Mouse (Mus musculus) cerebellum, postnatal 14 days (tissue): ENCODE results near the gene Lag3.

Experiments used
- DNase-seq, 2 experiments: peaks; one replicate each; pipeline ENCODE4 v3.0.0; 2021; ENCODE audit warnings: mixed read lengths in 2 of 2

Lag3 gene

GRCm38 (mm10) chr6:124911533-124912218, at the start of gene Lag3:
Gene Lag3, minus strand, starts transcription at chr6:124911705.
- peak in 1 of 2 experiments; percentile 7 for DNase-seq

- DNase-seq: no peak
These were observed 49.5 kb upstream of the Lag3 start for GRCm38 (mm10) chr6:124961021-124961420.

GRCm38 (mm10) chr6:124959960-124960359, 48.5 kb upstream of the Lag3 start:
- DNase-seq: no peak

- no peak for DNase-seq
These were observed 46.6 kb upstream of the Lag3 start for GRCm38 (mm10) chr6:124958127-124958526.

- no peak for DNase-seq
These were observed 43.7 kb upstream of the Lag3 start for GRCm38 (mm10) chr6:124955212-124955611.

- no peak for DNase-seq
These were observed 42.6 kb upstream of the Lag3 start for GRCm38 (mm10) chr6:124953991-124954715.

- DNase-seq: peak; percentile 67 to 68
These were observed 32.0 kb upstream of the Lag3 start for GRCm38 (mm10) chr6:124943526-124943925.

- DNase-seq: no peak
These were observed 30.2 kb upstream of the Lag3 start for GRCm38 (mm10) chr6:124941679-124942078.

- DNase-seq: no peak
These were observed 27.0 kb upstream of the Lag3 start for GRCm38 (mm10) chr6:124938554-124938953.

- no peak for DNase-seq
These were observed 26.0 kb upstream of the Lag3 start for GRCm38 (mm10) chr6:124937493-124937892.

GRCm38 (mm10) chr6:124936681-124937080, 25.2 kb upstream of the Lag3 start:
- peak in 1 of 2 experiments; percentile 30 for DNase-seq

GRCm38 (mm10) chr6:124934670-124935069, 23.2 kb upstream of the Lag3 start:
- no peak for DNase-seq

GRCm38 (mm10) chr6:124933127-124933526, 21.6 kb upstream of the Lag3 start:
- DNase-seq: no peak

- DNase-seq: peak; percentile 68 to 70
These were observed 20.8 kb upstream of the Lag3 start for GRCm38 (mm10) chr6:124932314-124932695.

GRCm38 (mm10) chr6:124931525-124932313, 20.2 kb upstream of the Lag3 start:
- peak; percentile 61 to 67 for DNase-seq

- DNase-seq: peak; percentile 100
These were observed 19.4 kb upstream of the Lag3 start, which contains the start of gene Mlf2 for GRCm38 (mm10) chr6:124930754-124931524. Gene Mlf2, plus strand, starts transcription at chr6:124931386.

GRCm38 (mm10) chr6:124930231-124930630, 18.7 kb upstream of the Lag3 start:
- peak in 1 of 2 experiments; percentile 20 for DNase-seq

- DNase-seq: no peak
These were observed 14.4 kb upstream of the Lag3 start for GRCm38 (mm10) chr6:124925941-124926340.

GRCm38 (mm10) chr6:124925173-124925793, 13.8 kb upstream of the Lag3 start:
- no peak for DNase-seq

GRCm38 (mm10) chr6:124921539-124921938, 10.0 kb upstream of the Lag3 start:
- peak in 1 of 2 experiments; percentile 10 for DNase-seq

GRCm38 (mm10) chr6:124920318-124921085, 9.0 kb upstream of the Lag3 start:
- DNase-seq: peak in 1 of 2 experiments; percentile 6
